Mouse (Mus musculus) monocyte, adult 2 months (primary cell): ENCODE measurements around the gene Ticam1.
"Not testable (repeated sequence)": the region's sequence is repeated elsewhere in the genome, so short reads cannot be mapped to it uniquely, and the experiment has no call there.

Experiments used
- DNase-seq, 2 experiments: peaks; one replicate each; pipeline ENCODE4 v3.0.0; 2022; ENCODE audit warnings: low spot score in 2 of 2, low read depth in 1 of 2

Ticam1 gene

DNA sequence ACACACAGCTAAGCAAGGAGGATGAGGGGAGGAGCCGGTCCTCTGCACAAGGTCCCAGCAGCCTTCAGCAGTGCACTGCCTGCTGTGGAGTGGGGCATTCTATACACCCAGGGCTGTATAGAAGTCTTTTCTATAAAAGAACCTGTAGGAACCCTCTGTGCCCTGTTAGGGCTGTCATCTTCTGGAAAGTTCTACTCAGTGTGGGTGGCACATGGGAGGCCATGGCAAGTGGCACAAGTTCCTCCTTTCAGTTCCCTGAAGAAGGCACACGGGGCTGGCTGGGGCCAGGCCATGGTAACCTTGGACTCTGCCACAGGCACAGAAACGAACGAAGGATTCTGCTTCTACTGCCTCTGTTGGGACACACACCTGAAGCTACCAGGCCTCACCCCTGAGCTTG is 11.6 kb downstream of the Ticam1 start:
- DNase-seq: peak in 1 of 2 experiments; percentile 55

DNA sequence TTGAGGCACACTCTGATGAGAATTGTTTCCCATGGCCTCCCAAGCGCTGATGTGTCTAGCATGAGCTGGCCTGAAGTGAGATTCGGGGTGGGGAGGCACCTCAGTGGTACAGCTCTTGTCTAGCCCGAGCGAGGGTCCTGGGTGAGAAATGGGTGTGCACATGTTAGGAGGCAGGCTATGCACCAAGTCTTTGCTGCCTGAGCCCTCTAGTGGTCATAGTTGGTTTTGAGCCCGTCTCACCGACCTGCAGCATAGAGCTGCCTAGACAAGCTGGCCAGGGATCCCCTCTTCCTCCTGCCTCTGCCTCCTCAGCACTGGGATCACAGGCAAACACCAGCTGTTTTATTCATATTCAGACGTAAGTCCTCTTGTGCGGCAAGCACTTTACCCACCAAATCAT is 12.6 kb downstream of the Ticam1 start:
- DNase-seq: peak in 1 of 2 experiments; percentile 68

DNA sequence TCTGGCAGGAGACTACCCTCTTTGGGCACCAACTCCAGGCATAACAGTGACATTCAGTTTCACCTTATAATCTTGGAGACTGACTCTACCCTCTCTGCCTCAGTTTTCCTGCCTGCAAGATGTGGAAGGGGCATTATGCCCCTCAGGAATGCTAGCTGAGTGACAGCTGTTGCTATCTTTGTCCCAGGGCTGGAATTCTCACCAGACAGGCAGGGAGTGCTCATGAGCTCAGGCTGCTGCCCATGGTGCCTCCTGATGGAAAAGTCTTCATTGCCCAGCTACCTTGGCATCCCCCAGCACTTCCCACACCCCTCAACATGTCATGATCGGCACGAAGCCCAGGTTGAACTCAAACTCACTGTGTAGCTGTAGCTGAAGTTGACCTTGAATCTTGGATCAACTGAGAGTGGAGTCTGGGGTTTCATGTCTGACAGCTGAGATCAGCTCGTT is 13.9 kb downstream of the Ticam1 start:
- no peak for DNase-seq

DNA sequence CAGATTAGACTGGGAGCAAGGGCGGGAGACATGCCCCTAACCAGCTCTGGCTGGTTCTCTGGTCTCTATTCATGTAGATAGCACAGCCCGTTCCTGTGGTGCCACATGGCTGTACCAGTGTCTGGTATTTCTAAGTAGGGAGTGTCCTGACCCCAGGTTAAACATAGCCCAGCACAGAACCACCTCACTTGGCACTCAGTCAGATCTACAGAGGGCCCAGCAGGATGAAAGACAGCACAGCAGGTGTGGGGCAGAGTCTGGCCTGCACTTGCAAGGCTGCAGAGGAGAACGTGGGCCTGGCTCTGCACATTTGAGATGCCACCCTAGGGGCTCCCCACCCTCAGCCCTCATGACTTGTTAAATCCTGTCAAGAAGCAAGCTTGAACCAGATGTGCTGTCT is 15.4 kb downstream of the Ticam1 start:
- no peak for DNase-seq

DNA sequence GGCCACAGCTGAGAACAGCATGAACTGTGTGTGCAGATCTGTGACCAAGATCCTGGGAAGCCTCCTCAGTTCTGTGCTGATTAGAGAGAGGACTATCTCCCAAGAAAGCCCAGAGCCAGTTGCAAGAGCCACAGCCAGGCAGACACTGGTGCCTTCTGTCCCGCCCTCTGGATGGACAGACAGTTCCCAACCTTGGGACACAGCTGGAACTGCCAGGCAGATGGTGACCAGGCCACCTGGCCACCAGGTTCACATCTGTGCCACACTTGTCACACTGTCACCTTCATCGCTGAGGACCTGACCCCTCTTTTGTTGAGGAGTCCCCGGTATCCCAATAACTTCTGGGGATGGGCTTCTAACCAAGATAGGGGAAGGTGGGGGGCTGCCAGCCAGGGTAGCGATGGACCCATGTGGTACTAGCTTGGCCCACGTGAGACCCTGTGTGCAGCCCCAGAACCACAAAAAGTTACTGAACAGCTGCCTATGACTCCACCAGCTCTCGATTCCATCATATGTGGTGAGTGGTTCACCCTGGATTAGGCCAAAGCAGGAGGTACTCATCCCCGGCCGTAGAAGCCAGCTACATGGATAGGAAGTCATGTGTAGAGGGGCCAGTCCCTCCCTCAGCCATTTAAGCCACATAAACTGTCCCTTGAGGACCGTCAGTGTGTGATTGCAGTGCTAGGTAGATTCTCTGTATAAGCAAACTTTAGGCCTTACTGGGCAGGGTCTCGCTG is 17.1 kb downstream of the Ticam1 start:
- no peak for DNase-seq

DNA sequence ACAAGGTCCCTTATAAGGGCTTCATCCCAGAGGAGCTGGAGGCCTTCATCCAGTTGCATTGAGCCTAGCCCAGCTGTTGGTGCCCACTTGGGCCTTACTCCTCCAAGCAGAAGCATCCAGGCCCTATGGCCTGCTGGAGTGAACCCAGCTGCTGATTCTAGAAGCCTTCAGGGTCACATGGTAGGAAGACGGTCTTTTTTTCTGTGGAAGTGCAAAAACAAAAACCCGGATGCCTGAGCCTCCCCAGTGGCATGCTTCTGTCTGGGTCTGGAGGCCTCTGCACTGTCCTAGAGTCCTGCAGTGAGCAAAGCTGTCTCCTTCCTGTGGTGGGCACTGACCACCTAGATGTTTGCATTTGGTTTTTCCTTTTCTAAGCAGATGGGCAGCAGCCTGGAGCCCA is 17.8 kb downstream of the Ticam1 start:
- DNase-seq: not testable (repeated sequence)

DNA sequence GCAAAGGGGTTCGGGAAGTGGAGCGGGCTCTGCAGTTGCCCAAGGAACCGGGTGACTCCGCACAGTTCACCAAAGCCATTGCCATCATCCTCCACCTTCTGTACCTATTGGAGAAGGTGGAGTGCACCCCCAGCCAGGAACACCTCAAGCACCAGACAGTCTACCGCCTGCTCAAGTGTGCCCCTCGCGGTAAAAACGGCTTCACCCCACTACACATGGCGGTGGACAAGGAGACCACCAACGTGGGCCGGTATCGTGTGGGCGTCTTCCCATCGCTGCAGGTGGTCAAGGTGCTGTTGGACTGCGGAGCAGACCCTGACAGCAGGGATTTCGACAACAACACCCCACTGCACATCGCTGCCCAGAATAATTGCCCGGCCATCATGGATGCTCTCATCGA is 18.3 kb downstream of the Ticam1 start:
- DNase-seq: not testable (repeated sequence)

DNA sequence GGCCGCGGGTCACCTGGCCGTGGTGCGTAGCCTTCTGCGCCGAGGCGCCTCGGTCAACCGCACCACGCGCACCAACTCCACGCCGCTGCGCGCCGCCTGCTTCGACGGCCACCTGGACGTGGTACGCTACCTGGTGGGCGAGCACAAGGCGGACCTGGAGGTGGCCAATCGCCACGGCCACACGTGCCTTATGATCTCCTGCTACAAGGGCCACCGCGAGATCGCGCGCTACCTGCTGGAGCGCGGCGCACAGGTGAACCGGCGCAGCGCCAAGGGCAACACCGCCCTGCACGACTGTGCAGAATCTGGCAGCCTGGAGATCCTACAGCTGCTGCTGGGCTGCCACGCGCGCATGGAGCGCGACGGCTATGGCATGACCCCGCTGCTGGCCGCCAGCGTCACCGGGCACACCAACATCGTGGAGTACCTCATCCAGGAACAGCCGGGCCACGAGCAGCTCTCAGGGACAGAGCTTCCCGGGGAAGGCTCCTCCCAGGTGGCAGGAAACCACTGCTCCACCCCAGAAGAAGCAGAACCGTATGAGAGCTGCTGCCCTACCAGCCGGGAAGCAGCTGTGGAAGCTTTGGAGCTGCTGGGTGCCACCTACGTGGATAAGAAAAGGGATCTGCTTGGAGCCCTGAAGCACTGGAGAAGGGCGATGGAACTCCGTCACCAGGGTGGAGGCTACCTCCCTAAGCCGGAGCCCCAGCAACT is 19.2 kb downstream of the Ticam1 start:
- DNase-seq: no peak

DNA sequence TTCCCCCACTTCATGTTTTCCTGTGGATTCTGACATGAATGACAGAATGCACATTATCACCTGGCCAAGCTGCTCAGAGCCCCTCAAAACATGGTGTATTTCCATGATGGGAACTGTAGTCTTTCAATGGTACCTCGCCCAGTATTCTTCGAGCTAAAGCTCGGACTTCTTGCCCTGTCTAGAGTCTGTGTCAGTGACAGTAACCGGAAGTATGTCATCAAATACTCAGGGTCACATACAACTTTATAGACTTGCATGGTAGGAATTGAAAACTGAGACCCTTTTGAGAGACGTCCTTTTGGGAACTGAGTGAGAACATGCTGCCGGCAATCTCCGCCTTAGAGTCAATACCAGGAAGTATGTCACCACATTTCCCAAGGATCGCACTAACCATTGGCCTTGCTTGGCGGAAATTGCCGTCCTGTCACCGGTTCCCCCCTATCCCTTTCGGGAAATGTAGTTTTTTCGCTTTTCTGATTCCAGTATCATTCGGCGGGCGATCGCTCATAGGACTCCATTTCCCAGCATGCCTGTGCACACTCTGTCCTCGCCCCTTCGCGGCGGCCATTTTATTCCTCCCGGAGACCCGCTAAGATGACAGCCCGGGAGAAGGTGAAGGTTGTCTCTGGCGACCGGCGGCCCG is 20.2 kb downstream of the Ticam1 start, which contains the start of gene Fem1a:
Fem1a (plus strand) TSS at position 572 of the 643 bp plus-strand sequence.
- peak; percentile 90 to 92 for DNase-seq

DNA sequence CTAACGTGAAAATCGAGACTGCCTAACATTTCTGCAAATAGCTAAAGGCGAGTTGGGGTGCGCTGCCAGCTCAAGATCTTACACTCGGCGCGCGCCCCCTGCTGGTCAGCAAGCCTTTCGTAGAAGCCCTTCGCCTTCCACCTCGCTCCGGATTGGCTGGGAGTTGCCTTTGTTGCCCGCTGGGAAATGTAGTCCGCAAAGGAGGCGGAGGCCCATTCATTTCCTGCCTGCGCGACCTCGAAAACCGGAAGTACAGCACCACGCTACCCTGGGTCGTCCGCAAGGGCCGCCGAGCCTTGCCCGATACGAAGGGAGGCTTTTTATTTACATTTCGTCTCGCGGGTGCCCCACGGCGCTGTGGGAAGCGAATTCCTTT is 20.7 kb downstream of the Ticam1 start:
- DNase-seq: peak; percentile 92 to 96

DNA sequence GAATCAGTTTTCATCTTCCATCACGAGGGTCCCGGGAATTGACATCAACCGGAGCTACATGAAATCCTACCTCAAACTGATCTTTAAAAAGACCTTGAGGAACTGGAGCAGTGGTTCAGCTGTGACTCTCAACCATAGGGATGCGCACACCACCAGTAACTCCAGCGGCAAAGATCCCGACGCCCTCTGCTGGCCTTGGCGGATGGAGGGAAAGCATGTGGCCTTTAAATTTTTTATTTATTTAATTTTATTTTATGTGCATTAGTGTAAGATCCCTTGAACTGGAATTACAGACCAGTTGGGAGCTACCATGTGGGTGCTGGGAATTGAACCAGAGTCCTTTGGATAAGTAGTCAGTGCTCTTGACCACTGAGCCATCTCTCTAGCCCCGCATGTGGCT is 21.2 kb downstream of the Ticam1 start:
- no peak for DNase-seq

DNA sequence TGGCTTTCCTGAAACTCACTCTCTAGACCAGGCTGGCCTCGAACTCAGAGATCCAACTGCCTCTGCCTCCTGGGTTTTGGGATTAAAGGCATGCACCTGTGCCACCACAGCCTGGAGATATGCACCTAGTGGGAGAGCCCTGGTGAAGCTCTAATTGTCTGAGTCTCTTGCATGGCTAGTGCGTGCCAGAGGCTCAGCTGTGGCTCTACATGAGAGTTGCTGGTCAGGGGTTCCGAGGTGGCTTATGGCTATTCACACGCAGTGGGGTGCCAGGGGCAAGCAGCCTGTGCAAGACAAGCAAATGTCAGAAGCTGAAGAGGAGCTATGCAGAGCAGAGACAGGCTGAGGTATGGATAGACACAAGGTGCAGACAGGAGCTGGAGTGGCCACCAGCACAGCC is 21.9 kb downstream of the Ticam1 start:
- DNase-seq: no peak

DNA sequence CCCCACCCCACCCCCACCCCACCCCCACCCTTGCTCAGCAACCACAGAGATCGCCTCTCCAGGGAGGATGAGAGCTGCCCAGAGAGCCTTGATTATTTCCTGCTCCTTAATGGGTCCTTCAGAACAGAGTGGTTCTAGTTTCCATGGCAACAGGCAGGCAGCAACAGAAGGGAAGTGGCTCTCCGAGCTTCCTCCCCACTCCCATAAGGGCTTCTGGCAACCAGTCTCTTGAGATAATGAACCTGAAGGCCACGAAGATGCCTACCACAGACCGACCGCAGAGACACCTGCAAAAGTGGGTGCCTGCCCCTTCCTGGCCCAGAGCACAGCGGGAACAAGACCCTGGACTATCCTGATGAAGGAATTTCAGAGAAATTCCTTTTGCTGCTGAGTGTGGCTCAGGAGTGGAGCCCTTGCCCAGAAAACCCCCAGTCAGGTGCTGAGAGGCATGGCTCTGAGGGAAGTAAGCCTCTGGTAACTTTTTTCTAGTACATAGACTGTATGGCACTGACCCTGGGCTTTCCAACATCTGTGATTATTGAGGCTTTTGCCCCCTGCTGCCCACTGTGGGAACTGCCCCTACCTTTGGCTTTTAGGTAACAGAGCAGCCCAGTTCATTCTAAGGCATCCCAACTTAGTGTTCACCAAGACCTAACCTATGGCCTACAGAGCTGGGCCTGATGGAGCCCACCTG is 25.3 kb downstream of the Ticam1 start:
- DNase-seq: peak in 1 of 2 experiments; percentile 60

DNA sequence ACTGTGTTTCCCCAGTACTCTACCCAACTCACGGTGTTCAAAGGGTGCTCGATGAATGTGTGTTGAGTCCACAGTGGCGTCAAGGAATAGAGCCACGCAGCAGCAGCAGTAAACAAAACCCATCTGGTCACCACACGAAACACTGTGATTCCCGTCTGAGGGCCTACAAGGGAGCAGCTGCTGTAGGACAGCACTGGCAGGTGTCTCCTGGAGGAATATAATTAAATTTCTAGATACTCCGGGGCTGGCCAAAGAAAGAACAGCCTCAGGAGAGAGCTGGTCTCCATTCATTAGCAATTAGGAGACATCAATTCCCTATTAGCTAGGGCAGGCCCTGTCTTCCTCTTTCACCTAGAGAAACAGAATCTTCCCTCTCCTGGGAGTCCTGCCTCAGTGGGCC is 31.0 kb downstream of the Ticam1 start:
- DNase-seq: no peak

DNA sequence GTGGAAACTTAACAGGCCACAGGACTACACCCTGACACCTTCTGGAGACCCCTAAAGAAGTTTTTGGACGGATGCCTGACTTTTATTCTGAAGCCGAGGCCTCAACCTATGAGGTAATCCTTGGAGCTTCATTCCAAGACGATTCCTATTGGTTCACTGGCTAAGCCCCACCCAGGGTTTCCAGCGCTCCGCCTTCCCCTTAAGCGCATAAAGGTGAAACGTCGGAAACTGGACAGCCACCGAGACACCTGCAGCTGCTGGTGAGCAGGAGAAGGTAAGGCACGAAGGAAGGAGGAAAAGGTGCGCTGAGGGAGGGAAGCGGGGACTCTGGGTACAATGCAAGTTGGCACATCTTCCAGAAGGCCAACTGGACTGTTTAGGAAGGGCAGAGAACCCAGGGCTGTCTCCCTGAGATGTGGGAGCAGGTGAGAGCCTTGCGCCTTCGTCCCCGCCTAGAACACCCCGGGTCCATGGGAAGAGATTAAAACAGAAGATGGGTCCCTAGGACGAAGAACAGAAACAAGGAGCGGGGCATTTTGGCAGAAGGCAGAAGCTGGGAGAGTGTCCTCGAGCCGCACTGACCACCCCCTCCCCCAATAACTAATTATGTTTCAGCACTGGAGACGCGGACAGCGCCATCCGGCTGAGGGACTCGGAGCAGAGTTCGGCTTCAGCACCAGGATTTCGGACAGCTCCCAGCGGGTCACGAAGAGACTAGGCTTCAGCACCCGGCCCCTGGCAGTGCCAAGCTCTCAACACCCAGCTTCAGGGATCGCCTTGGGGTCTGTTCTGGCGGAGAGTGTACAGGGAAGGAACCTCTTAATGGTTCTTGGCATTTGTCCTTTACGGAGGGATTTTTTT is 34.8 kb downstream of the Ticam1 start:
- DNase-seq: peak in 1 of 2 experiments; percentile 42

DNA sequence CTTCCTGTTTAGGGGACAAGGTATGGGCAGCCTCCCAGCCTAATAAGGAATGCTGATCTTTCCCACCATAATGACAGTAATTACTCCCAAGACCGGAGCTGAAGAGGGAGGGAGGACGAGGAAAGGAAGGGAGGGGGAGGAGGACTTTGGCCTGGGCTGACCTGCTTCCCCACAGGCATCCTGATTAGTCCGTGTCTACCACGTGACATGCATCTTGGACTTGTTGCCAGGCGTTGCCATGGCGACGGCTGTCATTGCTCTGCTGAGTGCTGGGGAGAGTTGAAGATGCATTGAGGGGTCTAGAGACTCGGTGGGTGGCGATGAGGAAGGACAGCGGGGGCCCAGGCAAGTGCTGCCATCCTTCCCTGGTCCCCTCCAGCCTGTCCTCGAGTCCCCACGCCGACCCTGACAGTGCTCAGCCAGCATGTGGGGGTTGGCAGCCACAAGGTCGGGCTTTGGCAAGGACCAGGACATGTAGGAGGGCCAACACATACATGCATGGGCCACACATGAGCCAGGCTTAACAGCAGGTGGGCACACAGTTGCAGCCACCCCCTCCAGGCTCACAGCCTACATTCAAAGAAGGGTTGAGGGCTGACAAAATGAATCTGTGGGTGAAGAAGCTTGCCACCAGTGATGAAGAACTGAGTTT is 42.6 kb downstream of the Ticam1 start:
- DNase-seq: no peak

DNA sequence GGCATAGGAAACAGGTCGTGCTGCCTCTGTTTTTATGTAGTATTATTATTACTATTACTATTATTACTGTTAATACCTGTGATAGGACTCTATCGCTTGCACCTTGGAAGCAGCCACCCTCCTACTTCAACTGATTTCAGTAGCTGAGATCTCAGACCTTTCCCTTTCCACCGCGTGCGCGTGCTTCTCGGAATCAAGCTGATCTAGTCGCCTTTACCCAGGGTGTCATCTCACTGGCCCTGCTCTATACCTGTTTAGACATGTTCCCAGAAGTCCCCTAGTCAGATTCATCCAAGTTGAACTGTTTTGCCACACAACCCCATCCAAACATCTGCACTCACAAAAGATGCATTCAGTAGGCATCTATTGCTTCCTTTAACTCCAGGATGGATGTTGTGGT is 43.2 kb downstream of the Ticam1 start:
- DNase-seq: no peak

DNA sequence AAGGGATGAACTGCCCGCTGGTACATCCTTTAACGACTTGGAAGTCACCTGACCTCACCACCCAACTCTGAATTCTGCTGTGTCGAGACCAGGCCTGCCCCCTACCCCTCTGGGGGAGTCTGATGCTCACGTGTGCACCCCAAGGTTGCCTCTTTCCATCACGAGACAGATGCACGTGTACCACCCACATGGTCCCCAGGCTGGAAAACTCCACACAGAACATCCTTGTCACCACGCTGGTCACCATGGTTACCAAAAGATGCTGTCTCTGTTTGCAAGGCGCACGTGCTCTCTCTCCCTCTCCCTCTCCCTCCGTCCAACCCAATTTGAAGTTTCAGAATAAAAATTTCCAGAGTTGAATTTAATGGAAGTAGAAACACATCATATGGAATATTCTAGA is 46.6 kb downstream of the Ticam1 start:
- DNase-seq: no peak

DNA sequence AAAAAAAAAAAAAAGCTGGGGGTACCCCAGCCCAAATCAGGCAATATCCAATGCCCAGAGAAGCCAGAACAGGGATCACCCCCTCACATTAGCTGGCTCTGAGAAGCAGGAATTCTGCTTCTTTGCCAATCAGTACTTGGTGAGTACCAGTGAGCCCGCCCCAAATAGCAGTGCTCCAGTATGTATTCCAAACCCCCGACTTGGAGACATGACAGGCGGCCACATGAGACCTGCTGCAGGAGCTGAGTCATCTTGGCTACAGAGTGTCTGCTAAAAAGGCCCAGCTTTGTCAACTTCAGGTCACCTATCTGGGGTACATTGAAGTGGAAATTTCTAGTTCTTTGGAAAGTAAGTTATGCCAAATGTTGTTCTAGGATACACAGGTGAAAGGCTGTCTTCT is 50.0 kb downstream of the Ticam1 start:
- DNase-seq: no peak

DNA sequence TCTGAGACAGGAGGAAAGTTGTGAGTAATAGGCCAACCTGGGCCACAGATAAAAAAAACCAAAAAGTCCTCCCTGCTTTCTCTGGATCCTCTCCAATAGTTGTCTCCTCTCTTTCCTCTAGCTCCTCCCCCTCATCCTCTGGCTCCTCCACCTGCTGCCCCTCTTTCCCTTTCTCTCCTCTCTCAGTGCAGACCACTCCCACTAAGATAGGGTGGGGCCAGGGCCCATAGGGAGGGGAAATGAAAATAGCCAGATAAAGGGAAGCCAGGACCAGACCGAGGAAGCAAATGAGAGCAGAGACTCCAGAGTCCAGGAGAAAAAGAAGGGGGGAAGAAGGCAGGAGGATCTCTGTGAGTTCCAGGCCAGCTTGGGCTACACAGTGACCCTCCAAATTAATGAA is 51.7 kb downstream of the Ticam1 start:
- DNase-seq: no peak
